Mouse (Mus musculus) cerebellum, adult 9-10 months (tissue): ENCODE data around the gene AI413582.

ENCODE experiments used
- DNase-seq: peaks from one replicate; pipeline ENCODE4 v3.0.0; 2022

AI413582 gene

GRCm38 (mm10) chr17:27565163-27565941 is at the start of gene AI413582:
TSS of gene AI413582 (minus strand) at chr17:27565756.
- peak; percentile 98 for DNase-seq

DNA sequence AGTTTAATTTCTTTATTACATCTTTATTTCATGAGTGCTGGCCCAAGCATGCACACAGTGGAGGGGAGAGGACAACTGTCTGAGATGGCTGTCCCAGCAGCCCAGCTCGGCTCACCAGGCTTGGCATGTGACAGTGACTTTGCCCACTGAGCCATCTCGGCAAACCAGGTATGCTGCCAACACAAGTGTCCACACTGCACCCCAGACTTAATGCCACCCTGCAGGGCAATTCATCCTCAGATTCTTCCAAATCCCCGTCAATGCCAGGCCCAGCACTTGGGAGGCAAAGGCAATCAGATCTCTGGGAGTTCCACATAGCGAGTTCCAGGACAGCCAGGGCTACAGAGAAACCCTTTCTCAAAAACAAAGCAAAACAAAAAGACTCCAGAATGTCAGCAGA is 47.5 kb upstream of the AI413582 start:
- DNase-seq, result no peak

DNA sequence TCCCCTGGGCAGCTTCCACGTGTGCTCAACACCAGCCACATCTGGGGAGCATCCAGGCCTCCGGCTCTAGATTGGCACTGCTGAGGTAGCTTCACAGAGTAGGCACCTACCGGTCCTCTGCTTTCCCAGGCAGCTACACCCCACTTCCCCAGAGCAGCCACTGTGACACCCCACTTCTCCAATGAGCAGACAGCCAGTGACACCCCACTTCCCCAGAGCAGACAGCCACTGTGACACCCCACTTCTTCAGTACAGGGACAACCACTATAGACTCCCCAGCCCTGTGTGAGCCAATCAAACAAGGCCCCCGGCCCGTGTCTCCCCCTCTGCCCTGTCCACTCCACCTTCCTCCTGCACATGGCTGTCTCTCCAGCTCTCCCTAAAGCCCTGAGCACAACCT is 46.4 kb upstream of the AI413582 start:
- DNase-seq, result no peak

GRCm38 (mm10) chr17:27611519-27611884 is 45.9 kb upstream of the AI413582 start:
- no peak for DNase-seq

GRCm38 (mm10) chr17:27610679-27611518 is 45.3 kb upstream of the AI413582 start:
- no peak for DNase-seq

- DNase-seq, result no peak
These were observed 44.0 kb upstream of the AI413582 start for GRCm38 (mm10) chr17:27609576-27609975.

- DNase-seq, result no peak
These were observed 38.1 kb upstream of the AI413582 start for GRCm38 (mm10) chr17:27603522-27604234.

DNA sequence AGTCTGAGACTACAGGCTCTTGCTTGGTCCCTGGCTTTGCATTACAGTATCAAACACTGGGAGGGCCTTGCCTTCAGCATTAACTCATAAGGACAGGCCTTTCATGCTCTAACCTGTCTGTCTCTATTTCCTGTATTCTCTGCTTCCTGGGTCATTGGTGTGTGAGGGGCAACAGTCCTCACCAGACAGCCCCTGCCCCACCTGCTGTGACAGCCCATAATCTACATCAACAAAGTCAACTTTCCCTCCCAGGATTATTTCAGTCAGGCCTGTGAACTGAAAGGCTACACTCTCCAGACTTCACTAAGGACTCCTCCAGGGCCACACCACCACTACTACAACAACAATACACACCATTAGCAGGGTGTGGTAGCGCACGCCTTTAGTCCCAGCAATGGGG is 37.5 kb upstream of the AI413582 start:
- DNase-seq, result no peak

DNA sequence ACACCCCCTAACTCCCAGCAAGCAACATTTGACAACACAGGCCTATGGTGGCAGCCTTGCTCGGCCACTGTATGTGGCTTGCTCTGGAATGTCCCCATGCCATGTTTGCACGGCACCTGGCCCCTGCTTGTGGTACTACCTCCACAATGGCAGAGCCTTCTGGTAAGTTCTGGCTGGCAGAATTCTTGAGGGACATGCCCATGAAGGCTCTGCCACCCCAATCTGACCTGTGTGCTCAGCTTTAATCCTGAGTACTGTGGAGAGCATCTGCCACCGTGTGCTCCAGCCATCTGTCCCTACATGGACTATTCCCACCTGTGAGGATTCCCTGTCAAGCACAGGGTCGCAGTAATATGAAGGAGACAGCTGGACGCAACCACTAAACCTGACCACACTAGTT is 35.3 kb upstream of the AI413582 start:
- DNase-seq, result peak; percentile 88

DNA sequence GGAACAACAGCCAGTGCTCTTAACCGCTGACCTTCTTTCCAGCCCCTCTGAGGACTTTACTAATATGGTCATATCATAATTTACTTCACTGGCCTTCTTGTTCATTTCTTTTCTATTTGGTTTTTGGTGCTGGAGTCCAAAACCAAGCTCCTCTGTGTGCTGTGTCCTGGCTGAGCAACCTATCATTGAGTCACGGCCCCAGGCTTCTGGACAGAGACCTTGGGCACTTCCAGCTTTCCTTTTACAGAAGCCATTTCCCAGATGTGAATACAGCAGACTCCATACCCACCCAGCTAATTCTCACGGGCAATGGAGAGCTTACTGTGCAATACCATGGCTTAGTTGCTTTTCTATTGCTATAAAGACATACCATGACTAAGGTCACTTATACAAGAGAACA is 34.7 kb upstream of the AI413582 start:
- no peak for DNase-seq

- DNase-seq, result no peak
These were observed 31.0 kb upstream of the AI413582 start for GRCm38 (mm10) chr17:27596376-27597190.

DNA sequence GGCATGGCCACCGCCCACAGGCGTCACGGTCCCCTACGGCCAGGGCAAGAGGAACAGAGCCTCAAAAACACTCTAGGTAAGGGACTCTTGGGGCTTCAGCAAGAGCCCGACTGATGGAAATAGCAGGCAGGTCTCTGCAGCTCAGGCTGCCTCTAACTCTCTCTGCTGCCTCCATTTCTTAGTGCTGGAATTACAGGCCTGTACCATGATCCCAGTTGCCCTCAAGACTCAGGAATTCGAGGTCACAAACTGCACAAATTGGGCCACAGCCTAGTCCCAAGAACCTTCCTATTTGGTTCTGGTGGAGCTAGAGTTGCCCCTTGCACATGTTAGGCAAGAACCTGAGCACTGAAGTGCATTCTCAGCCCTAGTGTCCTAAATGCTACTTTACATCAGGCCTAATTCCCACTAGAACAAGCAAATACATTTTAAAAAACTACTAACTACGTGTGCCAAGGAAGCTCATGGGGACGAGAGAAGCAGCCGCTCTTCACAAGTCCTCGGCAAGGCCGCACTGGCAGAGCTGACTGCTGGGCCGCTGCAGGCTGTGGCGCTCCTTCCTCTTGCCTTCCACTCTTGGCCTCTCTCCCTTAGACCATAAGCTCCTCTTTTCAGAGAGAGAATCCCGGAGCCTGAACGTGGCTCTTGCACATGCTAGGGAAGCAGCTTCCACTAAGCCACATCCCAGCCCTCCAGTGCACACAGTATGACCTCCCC is 30.3 kb upstream of the AI413582 start:
- DNase-seq, result no peak

- no peak for DNase-seq
These were observed 27.0 kb upstream of the AI413582 start for GRCm38 (mm10) chr17:27592565-27592910.

DNA sequence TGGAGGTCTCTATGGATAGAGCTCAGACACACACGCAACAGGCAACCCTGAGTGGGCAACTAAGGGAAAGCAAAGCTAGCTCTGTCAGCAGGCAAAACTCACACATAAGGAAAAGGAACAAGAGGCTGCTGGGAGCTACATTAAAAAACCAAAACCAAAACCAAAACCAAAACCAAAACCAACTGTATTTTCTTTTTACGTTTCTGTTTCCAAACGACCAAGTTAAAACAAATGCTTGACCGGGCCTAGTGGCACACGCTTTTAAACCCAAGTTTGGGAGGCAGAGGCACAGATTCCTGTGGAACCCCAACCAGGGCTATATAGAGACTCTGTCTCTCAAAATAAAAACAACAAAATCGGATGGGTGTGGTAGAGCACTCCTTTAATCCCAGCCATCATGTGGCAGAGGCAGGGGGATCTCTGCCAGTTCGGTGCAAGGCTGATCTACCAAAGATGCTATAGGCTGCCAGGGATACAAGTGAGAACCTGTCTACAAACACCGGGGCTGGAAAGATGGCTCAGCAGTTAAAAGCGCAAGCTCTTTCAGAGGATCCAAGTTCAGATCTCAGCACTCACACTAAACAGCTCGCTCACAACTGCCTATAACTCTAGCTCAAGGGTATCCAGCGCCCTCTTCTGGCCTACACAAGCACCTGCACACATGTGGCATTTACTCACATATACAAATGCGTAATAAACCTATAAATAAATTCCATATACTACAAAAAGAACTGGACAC is 26.4 kb upstream of the AI413582 start:
- no peak for DNase-seq

DNA sequence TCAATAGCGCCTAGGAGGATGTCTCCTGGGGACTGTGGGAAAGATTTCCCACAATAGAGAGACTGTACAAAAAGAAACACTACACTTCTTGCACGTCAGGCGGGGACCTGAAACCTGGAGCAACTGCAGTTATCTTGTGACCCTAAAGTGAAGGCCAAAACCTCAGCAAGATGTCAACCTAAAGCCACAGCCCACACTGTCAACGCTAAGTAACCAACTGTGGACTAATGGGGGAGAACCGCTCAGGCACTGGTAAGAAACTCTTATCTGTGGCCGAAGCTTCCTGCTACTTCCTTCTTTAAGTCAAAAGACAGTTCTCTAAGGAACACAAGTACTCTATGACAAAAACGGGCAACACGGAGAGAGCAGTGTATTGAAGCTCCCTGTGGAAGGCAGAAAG is 22.7 kb upstream of the AI413582 start:
- DNase-seq, result no peak

DNA sequence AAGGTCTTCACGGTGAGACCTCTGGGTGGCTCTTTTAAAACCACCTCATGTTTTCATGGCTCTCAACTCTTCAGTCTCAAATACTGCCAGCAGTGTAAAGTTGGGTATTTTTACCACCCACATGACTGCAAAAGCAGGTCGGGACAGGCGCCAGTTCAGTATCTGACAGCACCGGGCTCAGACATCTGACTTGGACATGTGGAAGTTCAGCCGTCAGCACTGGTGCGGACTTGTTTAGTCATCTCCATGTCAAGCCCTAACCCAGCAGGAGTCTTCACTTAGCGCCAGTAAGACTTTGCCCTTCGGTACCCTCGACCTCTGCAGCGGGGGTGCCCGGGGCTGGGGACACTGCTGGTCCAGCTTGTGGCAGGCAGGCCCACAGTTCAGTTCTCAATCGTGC is 21.7 kb upstream of the AI413582 start:
- DNase-seq, result no peak

DNA sequence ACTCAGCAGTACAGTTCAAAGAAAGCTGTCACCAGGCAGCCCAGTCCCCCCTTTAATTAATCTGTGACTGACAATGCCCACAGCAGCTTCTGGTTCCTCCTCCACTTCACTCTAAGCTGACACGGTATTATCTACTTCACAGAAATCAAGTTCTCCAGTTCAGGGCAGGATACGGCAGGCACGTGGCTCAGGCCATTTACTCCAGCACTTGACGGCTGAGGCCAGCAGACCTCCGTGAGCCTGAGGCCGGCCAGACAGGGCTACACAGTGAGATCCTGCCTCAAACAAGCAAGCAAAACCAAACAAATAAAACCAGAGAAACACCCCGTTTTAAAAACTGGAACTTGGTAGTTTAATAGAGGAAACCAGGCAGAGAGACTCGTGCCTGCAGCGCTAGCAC is 21.1 kb upstream of the AI413582 start:
- no peak for DNase-seq

DNA sequence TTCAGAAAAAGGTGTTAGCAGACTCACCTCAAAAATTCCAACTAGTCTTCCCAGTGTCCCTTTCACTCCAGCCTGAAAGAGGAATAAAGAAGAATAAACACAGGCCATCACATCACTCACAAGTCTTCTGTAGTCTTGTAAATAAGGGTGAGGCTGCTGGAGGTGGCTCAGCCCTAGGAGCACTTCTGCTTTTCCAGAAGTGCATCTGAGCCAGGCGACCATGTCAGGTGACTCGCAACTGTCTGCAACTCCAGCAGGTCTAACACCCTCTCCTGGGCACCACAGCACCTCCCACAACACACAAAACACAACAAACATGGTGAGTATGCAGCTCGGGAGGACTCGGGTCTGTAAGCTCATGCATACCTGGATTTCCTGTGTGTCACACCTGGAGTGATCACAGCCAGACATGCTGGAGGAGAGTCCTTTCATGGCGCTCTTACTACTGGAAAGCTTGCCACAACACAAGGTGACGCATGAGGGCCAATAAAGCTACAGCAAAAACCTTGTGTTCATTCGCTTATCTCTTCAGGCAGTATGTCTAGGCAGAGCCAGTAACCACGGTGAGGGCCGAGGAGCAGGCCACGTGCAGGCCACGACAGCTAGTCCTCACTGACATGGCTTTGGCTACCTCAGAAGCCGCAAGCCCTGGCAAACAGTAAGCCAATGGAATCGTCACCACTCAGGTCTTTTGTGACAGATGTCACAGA is 17.8 kb upstream of the AI413582 start:
- no peak for DNase-seq

GRCm38 (mm10) chr17:27580392-27581068 is 15.0 kb upstream of the AI413582 start:
- DNase-seq, result no peak

GRCm38 (mm10) chr17:27579816-27580215 is 14.3 kb upstream of the AI413582 start:
- peak; percentile 89 for DNase-seq
